In the genomic region with DNA sequence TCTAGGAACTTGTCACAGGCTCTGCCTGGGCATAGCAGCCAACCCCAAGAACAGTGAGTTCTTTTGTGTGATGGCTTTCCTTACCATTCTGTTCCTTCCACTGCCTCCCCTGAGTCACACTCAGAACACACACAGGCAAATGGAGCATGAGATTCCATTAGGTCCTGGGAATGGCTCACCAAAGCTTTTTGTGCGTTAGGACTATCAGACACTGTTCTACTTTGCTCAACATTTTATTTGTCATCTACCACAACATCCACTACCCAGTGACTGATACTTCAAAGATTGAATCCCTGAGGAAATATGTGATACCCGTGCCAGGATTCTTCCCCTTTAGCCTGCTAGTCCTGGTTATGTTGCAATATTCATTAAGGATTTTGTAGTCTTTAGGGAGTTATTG, we compare ENCODE assay signal across 19 mouse cellular contexts.
DNase-seq lines count a peak whose midpoint lies in the region; TF ChIP-seq lines count a peak whose summit lies in the region.
"Had no signal": no experiment of that assay in that cellular context is flagged by ENCODE, and none has a peak within 500 bp of the region (broad histone marks: within the 10 kb centered on the region; RNA-seq: fewer than 3 reads in every experiment).

No protein-coding gene starts in this region.

- peak overlapping the region; percentile 10; the same call in 1 of the 2 replicates for H3K27ac ChIP-seq in cortical plate, adult 2 months (ENCODE audit: insufficient read depth, low read length)

- no peak overlapping the region for H3K4me3 ChIP-seq in cortical plate, adult 2 months (ENCODE audit: insufficient read depth, low read length)

- 0 out of 2 replicates have a peak, but pooled peaks cover 1% of the 10 kb centered on the region for H3K4me1 ChIP-seq in cortical plate, adult 2 months (ENCODE audit: control insufficient read depth, insufficient read depth, low read length)

- TF ChIP-seq POLR2A in cortical plate, adult 2 months (IDR thresholded peaks at IDR 0.05; ENCODE audit: extremely low read depth, insufficient read depth, low read length) = no peak

- DNase-seq in embryo, embryonic 10 days (ENCODE audit: low spot score) = peak; percentile 2
- no peak for DNase-seq in embryo, embryonic 11 days
- DNase-seq in 3134 (ENCODE audit: extremely low read depth, insufficient read length, low spot score) = peak; percentile 77
- DNase-seq in Muller cell, postnatal 12 days (ENCODE audit: inconsistent ontology term) = peak; percentile 92
- DNase-seq in B cell, adult 2 months = no peak
- no peak for DNase-seq in heart, adult 9 months (ENCODE audit: low spot score in 2 of 2)
- DNase-seq in gastrocnemius, postnatal 4 days (ENCODE audit: low spot score in 2 of 2) = no peak
- DNase-seq: adrenal gland, adult 2 months; adrenal gland, adult 8-10 months; adrenal gland, postnatal 10 days; adrenal gland, postnatal 14 days; adrenal gland, postnatal 25 days; adrenal gland, postnatal 36 days; cerebellum, adult 11 months; cerebellum, adult 11-12 months; cerebellum, adult 18-20 months; cerebellum, adult 2 months; cerebellum, adult 8-10 months had no signal

- no peak for TF ChIP-seq CTCF in cortical plate, adult 2 months (IDR thresholded peaks at IDR 0.05; ENCODE audit: extremely low read depth, insufficient read depth, low read length)

Comparison
In these comparisons a context has a peak if more than half of its experiments do, and no peak if none do; other contexts are left out.
1. DNase-seq: peak in embryo, embryonic 10 days (single experiment), 3134 (single experiment) and Muller cell, postnatal 12 days (single experiment); none in embryo, embryonic 11 days (single experiment), B cell, adult 2 months (0 of 2), heart, adult 9 months (0 of 2) and gastrocnemius, postnatal 4 days (0 of 2).